Mouse (Mus musculus): ENCODE measurements at regions not wholly inside any gene's neighbourhood (a gene's known extent, or its start where the extent isn't known, plus 50 kb on each side); places are given as distances from the start of the nearest gene placed in this dataset.

- DNase-seq (ENCODE audit: low spot score): no peak
Observed at GRCm38 (mm10) chr6:41121641-41122040, 86.3 kb upstream of the 2210010C04Rik start.

GRCm38 (mm10) chr6:41119176-41119575 is 83.9 kb upstream of the 2210010C04Rik start:
- no peak for DNase-seq (ENCODE audit: low spot score)

GRCm38 (mm10) chr6:41118201-41118976 is 83.1 kb upstream of the 2210010C04Rik start:
- peak; percentile 15 for DNase-seq (ENCODE audit: low spot score)

- DNase-seq (ENCODE audit: low spot score): no peak
Observed at GRCm38 (mm10) chr6:41113943-41114342, 78.6 kb upstream of the 2210010C04Rik start.

GRCm38 (mm10) chr6:41112861-41113610 is 77.7 kb upstream of the 2210010C04Rik start:
- DNase-seq (ENCODE audit: low spot score): no peak

- no peak for DNase-seq (ENCODE audit: low spot score)
Observed at GRCm38 (mm10) chr6:41111829-41112228, 76.5 kb upstream of the 2210010C04Rik start.

- DNase-seq (ENCODE audit: low spot score): no peak
Observed at GRCm38 (mm10) chr6:41108897-41109296, 73.6 kb upstream of the 2210010C04Rik start.

GRCm38 (mm10) chr6:41103689-41104400 is 68.5 kb upstream of the 2210010C04Rik start:
- no peak for DNase-seq (ENCODE audit: low spot score)

- no peak for DNase-seq (ENCODE audit: low spot score)
Observed at GRCm38 (mm10) chr6:41101997-41102396, 66.7 kb upstream of the 2210010C04Rik start.

- DNase-seq (ENCODE audit: low spot score): no peak
Observed at GRCm38 (mm10) chr6:41100258-41100657, 64.9 kb upstream of the 2210010C04Rik start.

GRCm38 (mm10) chr6:41091177-41091829 is 56.0 kb upstream of the 2210010C04Rik start:
- no peak for DNase-seq (ENCODE audit: low spot score)

Measured in ovary, adult 18-20 months (tissue).